Mouse (Mus musculus): ENCODE measurements around the gene Wwox. TPM values are rescaled to one million over a fixed set of nuclear protein-coding genes. Genes with fewer than 3 reads are reported as not detected.

Wwox gene
- total and polyA plus RNA-seq, 3 experiments, result 7.6 to 61.8 (median 12.2) TPM

DNA sequence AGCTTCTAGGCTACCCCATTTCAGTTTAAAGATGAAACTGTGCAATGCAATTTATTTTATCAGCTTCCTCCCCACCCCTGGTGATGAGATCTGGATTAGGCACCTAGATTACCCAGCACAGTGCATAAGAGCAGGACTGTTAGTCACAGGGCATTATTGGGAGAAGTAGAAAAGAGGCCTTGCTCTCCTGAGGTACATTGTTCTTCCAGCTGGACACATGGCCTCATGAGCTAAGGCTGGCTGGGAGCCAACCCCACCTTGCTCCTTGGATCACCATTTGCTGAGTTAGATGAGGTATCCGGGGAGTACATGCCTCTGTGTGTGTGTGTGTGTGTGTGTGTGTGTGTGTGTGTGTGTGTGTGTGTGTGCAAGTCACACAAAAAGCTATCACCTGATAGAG is 70.8 kb downstream of the Wwox start:
- Histone ChIP-seq H3K36me3 (ENCODE audit: control insufficient read depth in 1 of 2, insufficient read depth in 2 of 2, low read length in 2 of 2) (no peaks in the 10 kb centered on the region), H3K79me2 (ENCODE audit: control insufficient read depth, insufficient read depth, low read length, poor library complexity) (no peaks in the 10 kb centered on the region), H3K4me1 (ENCODE audit: control insufficient read depth in 1 of 2, insufficient read depth in 2 of 2, low read length in 2 of 2) (no peaks in the 10 kb centered on the region), H3K4me3 (ENCODE audit: control insufficient read depth in 1 of 2, insufficient read depth in 1 of 2, low read depth in 2 of 2, low read length in 2 of 2) (no peak overlapping the region), H3K27ac (ENCODE audit: control insufficient read depth, low read depth, low read length) (no peak overlapping the region), H3K9ac (ENCODE audit: control insufficient read depth, low read depth, low read length, poor library complexity, severe bottlenecking) (no peak overlapping the region), H3K9me3 (replicated peaks; ENCODE audit: insufficient read depth, low read length) (no peaks in the 10 kb centered on the region), H3K27me3 (ENCODE audit: control insufficient read depth in 1 of 2, insufficient read depth in 2 of 2, low read length in 2 of 2) (no peaks in the 10 kb centered on the region)
- TF ChIP-seq CHD1 (IDR thresholded peaks at IDR 0.05; ENCODE audit: low read depth, low read length), result no peak
- TF ChIP-seq ETS1 (IDR thresholded peaks at IDR 0.05; ENCODE audit: low read depth, low read length), result no peak
- TF ChIP-seq NRF1 (IDR thresholded peaks at IDR 0.05; ENCODE audit: insufficient read depth, low read depth, low read length, poor library complexity, severe bottlenecking), result no peak
- TF ChIP-seq E2F4 (IDR thresholded peaks at IDR 0.05; ENCODE audit: borderline replicate concordance, low read depth, low read length), result no peak
- DNase-seq (ENCODE audit: low read depth, low spot score), result no peak

DNA sequence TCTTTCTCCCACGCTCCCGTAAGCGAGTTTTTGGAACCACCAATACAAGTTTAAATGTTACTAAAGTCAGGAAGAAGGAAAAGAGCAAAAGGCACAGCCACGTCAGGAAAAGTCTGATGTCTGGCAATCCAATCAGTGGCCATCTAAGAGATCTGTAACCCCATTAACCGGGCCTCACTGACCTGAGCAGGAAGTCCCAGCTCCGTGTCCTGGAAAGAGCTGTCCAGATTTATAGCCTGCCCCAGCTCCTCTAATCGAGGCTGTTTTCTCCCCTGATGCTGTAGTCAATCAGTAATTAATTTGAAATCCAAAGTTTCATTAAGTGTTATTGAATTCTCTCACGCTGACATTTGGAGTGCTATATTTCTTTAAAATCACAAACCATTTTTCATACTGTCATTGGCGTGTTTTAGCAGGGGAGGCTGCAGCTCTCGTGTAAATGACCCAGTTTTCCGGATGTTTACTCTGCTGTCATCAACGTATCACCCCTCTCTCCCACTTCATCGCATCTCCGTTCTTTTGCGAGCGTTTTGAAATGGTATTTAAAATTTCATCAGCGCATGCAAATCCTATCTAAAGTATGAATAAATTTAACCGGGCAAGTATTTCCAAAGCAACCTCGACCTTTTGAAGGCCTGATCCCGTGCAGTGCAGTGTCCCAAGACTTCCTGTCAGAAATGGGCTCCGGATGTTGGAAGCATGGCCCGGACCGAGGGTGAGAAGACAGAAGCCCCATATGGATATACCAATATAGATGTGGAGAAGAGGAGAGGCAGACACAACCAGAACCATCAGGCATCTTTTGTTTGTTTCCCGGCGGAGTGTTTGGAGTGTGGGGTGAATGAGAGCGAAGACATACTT is 72.8 kb downstream of the Wwox start:
- Histone ChIP-seq H3K36me3 (ENCODE audit: control insufficient read depth in 1 of 2, insufficient read depth in 2 of 2, low read length in 2 of 2) (no peaks in the 10 kb centered on the region), H3K4me1 (ENCODE audit: control insufficient read depth in 1 of 2, insufficient read depth in 2 of 2, low read length in 2 of 2) (no peaks in the 10 kb centered on the region), H3K9ac (ENCODE audit: control insufficient read depth, low read depth, low read length, poor library complexity, severe bottlenecking) (no peak overlapping the region), H3K9me3 (replicated peaks; ENCODE audit: insufficient read depth, low read length) (no peaks in the 10 kb centered on the region), H3K79me2 (ENCODE audit: control insufficient read depth, insufficient read depth, low read length, poor library complexity) (no peaks in the 10 kb centered on the region), H3K27ac (ENCODE audit: control insufficient read depth, low read depth, low read length) (no peak overlapping the region), H3K27me3 (ENCODE audit: control insufficient read depth in 1 of 2, insufficient read depth in 2 of 2, low read length in 2 of 2) (no peaks in the 10 kb centered on the region), H3K4me3 (ENCODE audit: control insufficient read depth in 1 of 2, insufficient read depth in 1 of 2, low read depth in 2 of 2, low read length in 2 of 2) (no peak overlapping the region)
- TF ChIP-seq MAZ (IDR thresholded peaks at IDR 0.05; ENCODE audit: low read depth, low read length) (no peak), CHD1 (IDR thresholded peaks at IDR 0.05; ENCODE audit: low read depth, low read length) (no peak), ZNF384 (IDR thresholded peaks at IDR 0.05; ENCODE audit: low read depth, low read length) (no peak), MYB (IDR thresholded peaks at IDR 0.05; ENCODE audit: low read depth, low read length) (no peak), TBP (IDR thresholded peaks at IDR 0.05; ENCODE audit: low read depth, low read length) (no peak), TCF12 (IDR thresholded peaks at IDR 0.05; ENCODE audit: low read depth, low read length) (no peak), KAT2A (conservative IDR thresholded peaks at IDR 0.05; ENCODE audit: low read depth, low read length) (no peak), POLR2AphosphoS5 (IDR thresholded peaks at IDR 0.05; ENCODE audit: borderline replicate concordance, low read depth, low read length) (no peak), TAL1 (IDR thresholded peaks at IDR 0.05; ENCODE audit: low read length) (no peak), UBTF (IDR thresholded peaks at IDR 0.05; ENCODE audit: borderline replicate concordance, insufficient read depth, low read depth, low read length) (no peak), SIN3A (IDR thresholded peaks at IDR 0.05; ENCODE audit: low read length) (no peak), HCFC1 (IDR thresholded peaks at IDR 0.05; ENCODE audit: low read depth, low read length) (no peak), JUND (IDR thresholded peaks at IDR 0.05; ENCODE audit: low read depth, low read length) (no peak), ETS1 (IDR thresholded peaks at IDR 0.05; ENCODE audit: low read depth, low read length) (no peak), MAFK (IDR thresholded peaks at IDR 0.05; ENCODE audit: borderline replicate concordance, low read depth, low read length) (no peak), ZC3H11A (IDR thresholded peaks at IDR 0.05; ENCODE audit: low read depth, low read length) (no peak), CTCF (IDR thresholded peaks at IDR 0.05 in 2 of 3, conservative IDR thresholded peaks at IDR 0.05 in 1 of 3; ENCODE audit: control insufficient read depth in 1 of 3, insufficient read depth in 1 of 3, low read depth in 2 of 3, low read length in 3 of 3, poor library complexity in 1 of 3, severe bottlenecking in 1 of 3) (no peak), MEF2A (IDR thresholded peaks at IDR 0.05; ENCODE audit: extremely low read depth, insufficient replicate concordance, low read depth, low read length, poor library complexity, severe bottlenecking) (no peak)
- no peak for DNase-seq (ENCODE audit: low read depth, low spot score)
